Mouse (Mus musculus) MEL (cell line): Measurements from ENCODE around the gene Stum. TPM values are rescaled to one million over a fixed set of nuclear protein-coding genes. Genes with fewer than 3 reads are reported as not detected.

Source experiments
- DNase-seq: peaks from one replicate; pipeline ENCODE4 v3.0.0; 2011; ENCODE audit warnings: low read depth, low spot score
- H3K27ac ChIP-seq: 2 replicates; pipeline ENCODE4 v1.5.1; 2012; ENCODE audit warnings: low read depth, mild to moderate bottlenecking, control low read depth, low read length, moderate library complexity; ENCODE audit not compliant: control insufficient read depth
- H3K27me3 ChIP-seq, 2 experiments: fragments of 150-350 bp in 1 of 2; sonication (generic) in 1 of 2; 2 replicates each; pipeline ENCODE4 v1.6.1; 2012; ENCODE audit warnings: low read length in 2 of 2, mild to moderate bottlenecking in 2 of 2, improper control_type of control experiment in 1 of 2, moderate library complexity in 1 of 2; ENCODE audit not compliant: insufficient read depth in 2 of 2, control insufficient read depth in 1 of 2
- H3K36me3 ChIP-seq, 2 experiments: 2 replicates each; pipeline ENCODE4 v1.6.1; 2012 to 2014; ENCODE audit warnings: low read length in 2 of 2, improper control_type of control experiment in 1 of 2, inconsistent platforms in 1 of 2, mild to moderate bottlenecking in 1 of 2; ENCODE audit not compliant: insufficient read depth in 2 of 2, control insufficient read depth in 1 of 2
- H3K4me1 ChIP-seq, 2 experiments: fragments of 150-350 bp in 1 of 2; sonication (generic) in 1 of 2; 2 replicates each; pipeline ENCODE4 v1.6.1; 2012; ENCODE audit warnings: low read length in 2 of 2, improper control_type of control experiment in 1 of 2, mild to moderate bottlenecking in 1 of 2; ENCODE audit not compliant: insufficient read depth in 2 of 2, control insufficient read depth in 1 of 2
- H3K4me3 ChIP-seq, 2 experiments: fragments of 150-350 bp in 1 of 2; sonication (generic) in 1 of 2; 2 replicates each; pipeline ENCODE4 v1.5.1; 2012; ENCODE audit warnings: low read depth in 2 of 2, low read length in 2 of 2, mild to moderate bottlenecking in 2 of 2, moderate library complexity in 2 of 2, control low read depth in 1 of 2, improper control_type of control experiment in 1 of 2; ENCODE audit not compliant: control insufficient read depth in 1 of 2, insufficient read depth in 1 of 2
- H3K79me2 ChIP-seq: 2 replicates; pipeline ENCODE4 v1.6.1; 2012; ENCODE audit warnings: mild to moderate bottlenecking, low read length, moderate library complexity; ENCODE audit not compliant: control insufficient read depth, poor library complexity, insufficient read depth
- H3K9ac ChIP-seq: 2 replicates; pipeline ENCODE4 v1.6.1; 2012; ENCODE audit warnings: low read depth, mild to moderate bottlenecking, control low read depth, low read length, moderate library complexity; ENCODE audit not compliant: control insufficient read depth, poor library complexity, severe bottlenecking
- H3K9me3 ChIP-seq: fragments of 150-350 bp; sonication (generic); replicated peaks from 2 replicates; pipeline ENCODE4 v1.6.1; 2012; ENCODE audit warnings: mild to moderate bottlenecking, low read length, improper control_type of control experiment, moderate library complexity; ENCODE audit not compliant: insufficient read depth
- CHD2 ChIP-seq: IDR thresholded peaks from 2 replicates; pipeline ENCODE4 v1.6.1; 2011; ENCODE audit warnings: low read length, improper control_type of control experiment
- CTCF ChIP-seq, 3 experiments: IDR thresholded peaks in 2 of 3; conservative IDR thresholded peaks in 1 of 3; 2 replicates each; pipeline ENCODE4 v1.5.1; 2011 to 2012; ENCODE audit warnings: low read length in 3 of 3, low read depth in 2 of 3, mild to moderate bottlenecking in 2 of 3, improper control_type of control experiment in 1 of 3, inconsistent platforms in 1 of 3, mixed read lengths in 1 of 3, moderate library complexity in 1 of 3; ENCODE audit not compliant: control insufficient read depth in 1 of 3, insufficient read depth in 1 of 3, poor library complexity in 1 of 3, severe bottlenecking in 1 of 3
- E2F4 ChIP-seq: IDR thresholded peaks from 2 replicates; pipeline ENCODE4 v1.6.1; 2011; ENCODE audit warnings: low read depth, low read length, improper control_type of control experiment, borderline replicate concordance
- ELF1 ChIP-seq: IDR thresholded peaks from 2 replicates; pipeline ENCODE4 v1.6.1; 2014; ENCODE audit warnings: low read depth, mild to moderate bottlenecking, inconsistent platforms, low read length, improper control_type of control experiment, moderate library complexity
- ETS1 ChIP-seq: IDR thresholded peaks from 2 replicates; pipeline ENCODE4 v1.6.1; 2012; ENCODE audit warnings: low read depth, mild to moderate bottlenecking, inconsistent platforms, low read length, improper control_type of control experiment, moderate library complexity
- MAFK ChIP-seq: IDR thresholded peaks from 2 replicates; pipeline ENCODE4 v1.6.1; 2011; ENCODE audit warnings: low read depth, mild to moderate bottlenecking, low read length, improper control_type of control experiment, borderline replicate concordance
- MAX ChIP-seq: IDR thresholded peaks from 2 replicates; pipeline ENCODE4 v1.6.1; 2011; ENCODE audit warnings: low read length, improper control_type of control experiment
- MAZ ChIP-seq: IDR thresholded peaks from 2 replicates; pipeline ENCODE4 v1.6.1; 2012; ENCODE audit warnings: low read depth, mild to moderate bottlenecking, inconsistent platforms, low read length, improper control_type of control experiment
- MXI1 ChIP-seq: IDR thresholded peaks from 2 replicates; pipeline ENCODE4 v1.6.1; 2011; ENCODE audit warnings: mild to moderate bottlenecking, low read depth, low read length, improper control_type of control experiment
- NELFE ChIP-seq: IDR thresholded peaks from 2 replicates; pipeline ENCODE4 v1.6.1; 2011; ENCODE audit warnings: low read depth, low read length, improper control_type of control experiment
- POLR2A ChIP-seq, 2 experiments: IDR thresholded peaks; 2 replicates each; pipeline ENCODE4 v1.6.1; 2011 to 2012; ENCODE audit warnings: low read length in 2 of 2, mild to moderate bottlenecking in 2 of 2, control low read depth in 1 of 2, improper control_type of control experiment in 1 of 2, low read depth in 1 of 2, moderate library complexity in 1 of 2; ENCODE audit not compliant: control insufficient read depth in 1 of 2, insufficient read depth in 1 of 2, poor library complexity in 1 of 2
- POLR2AphosphoS5 ChIP-seq: IDR thresholded peaks from 2 replicates; pipeline ENCODE4 v1.6.1; 2012; ENCODE audit warnings: low read depth, borderline replicate concordance, mild to moderate bottlenecking, inconsistent platforms, low read length, moderate library complexity, mixed read lengths
- RCOR1 ChIP-seq: IDR thresholded peaks from 2 replicates; pipeline ENCODE4 v1.6.1; 2012; ENCODE audit warnings: low read depth, mild to moderate bottlenecking, inconsistent platforms, low read length, improper control_type of control experiment
- SIN3A ChIP-seq: IDR thresholded peaks from 2 replicates; pipeline ENCODE4 v1.6.1; 2012; ENCODE audit warnings: low read length, improper control_type of control experiment, inconsistent platforms
- SMC3 ChIP-seq: IDR thresholded peaks from 2 replicates; pipeline ENCODE4 v1.6.1; 2011; ENCODE audit warnings: low read depth, low read length, improper control_type of control experiment
- TBP ChIP-seq: IDR thresholded peaks from 2 replicates; pipeline ENCODE4 v1.8.0; 2011; ENCODE audit warnings: low read depth, low read length, improper control_type of control experiment
- TCF12 ChIP-seq: IDR thresholded peaks from 2 replicates; pipeline ENCODE4 v1.6.1; 2014; ENCODE audit warnings: low read depth, mild to moderate bottlenecking, inconsistent platforms, low read length, improper control_type of control experiment, moderate library complexity
- UBTF ChIP-seq: IDR thresholded peaks from 2 replicates; pipeline ENCODE4 v1.6.1; 2012; ENCODE audit warnings: low read depth, mild to moderate bottlenecking, inconsistent platforms, low read length, improper control_type of control experiment, moderate library complexity, borderline replicate concordance; ENCODE audit not compliant: insufficient read depth
- USF2 ChIP-seq, 2 experiments: IDR thresholded peaks; 2 replicates each; pipeline ENCODE4 v1.6.1; 2011 to 2012; ENCODE audit warnings: improper control_type of control experiment in 2 of 2, low read length in 2 of 2, borderline replicate concordance in 1 of 2, inconsistent platforms in 1 of 2, low read depth in 1 of 2, mild to moderate bottlenecking in 1 of 2; ENCODE audit not compliant: insufficient read depth in 1 of 2
- ZC3H11A ChIP-seq: IDR thresholded peaks from 2 replicates; pipeline ENCODE4 v1.6.1; 2012; ENCODE audit warnings: low read depth, mild to moderate bottlenecking, inconsistent platforms, low read length, improper control_type of control experiment
- ZKSCAN1 ChIP-seq: IDR thresholded peaks from 2 replicates; pipeline ENCODE4 v1.6.1; 2012; ENCODE audit warnings: low read depth, mild to moderate bottlenecking, inconsistent platforms, low read length, improper control_type of control experiment, moderate library complexity
- ZMIZ1 ChIP-seq: IDR thresholded peaks from 2 replicates; pipeline ENCODE4 v1.6.1; 2012; ENCODE audit warnings: low read depth, mild to moderate bottlenecking, inconsistent platforms, low read length, improper control_type of control experiment, moderate library complexity
- polyA plus RNA-seq, 2 experiments: library from polyadenylated mRNA; stranded (reverse) in 1 of 2; unstranded in 1 of 2; fragments of >175 nt in 1 of 2; fragments of >200 nt in 1 of 2; gene quantifications; 2 replicates each; pipeline versions ENCODE4 v1.2.1 to v1.2.4; 2012; ENCODE audit warnings: low replicate concordance in 2 of 2, low read depth in 1 of 2; ENCODE audit not compliant: insufficient read length in 2 of 2, insufficient read depth in 1 of 2, missing spikeins in 1 of 2
- total RNA-seq: library from RNA; depleted of rRNA; stranded (reverse); fragments of 300-350 nt; gene quantifications from 2 replicates; pipeline ENCODE4 v1.2.3, GENCODE M21; 2012

Gene Stum
- total and polyA plus RNA-seq, 3 experiments, result not detected

GRCm38 (mm10) chr1:180492777-180493176, 9.5 kb upstream of the Stum start:
- Histone ChIP-seq H3K4me1 (no peaks in the 10 kb centered on the region), H3K79me2 (no peaks in the 10 kb centered on the region), H3K9ac (no peak overlapping the region), H3K27me3 (peaks cover 3 to 14% of the 10 kb centered on the region in 2 experiments), H3K4me3 (no peak overlapping the region), H3K27ac (no peak overlapping the region), H3K36me3 (no peaks in the 10 kb centered on the region), H3K9me3 (no peaks in the 10 kb centered on the region)
- DNase-seq, result no peak
- TF ChIP-seq ELF1, result no peak
- no peak for TF ChIP-seq USF2 (IDR thresholded peaks at IDR 0.05; ENCODE audit: borderline replicate concordance in 1 of 2, insufficient read depth in 1 of 2, low read depth in 1 of 2, low read length in 2 of 2)
- no peak for TF ChIP-seq POLR2A (IDR thresholded peaks at IDR 0.05; ENCODE audit: control insufficient read depth in 1 of 2, insufficient read depth in 1 of 2, low read depth in 1 of 2, low read length in 2 of 2, poor library complexity in 1 of 2)
- TF ChIP-seq ETS1, result no peak
- no peak for TF ChIP-seq NELFE
- TF ChIP-seq SMC3, result no peak
- TF ChIP-seq ZKSCAN1, result no peak
- TF ChIP-seq POLR2AphosphoS5, result no peak
- TF ChIP-seq CTCF (IDR thresholded peaks at IDR 0.05 in 2 of 3, conservative IDR thresholded peaks at IDR 0.05 in 1 of 3; ENCODE audit: control insufficient read depth in 1 of 3, insufficient read depth in 1 of 3, low read depth in 2 of 3, low read length in 3 of 3, poor library complexity in 1 of 3, severe bottlenecking in 1 of 3), result no peak
- TF ChIP-seq TBP, result no peak
- no peak for TF ChIP-seq MAX
- no peak for TF ChIP-seq CHD2
- no peak for TF ChIP-seq TCF12
- no peak for TF ChIP-seq RCOR1
- no peak for TF ChIP-seq ZMIZ1
- TF ChIP-seq UBTF, result no peak
- no peak for TF ChIP-seq SIN3A
- TF ChIP-seq E2F4, result no peak
- TF ChIP-seq ZC3H11A, result no peak
- TF ChIP-seq MAZ, result no peak

- DNase-seq, result no peak
- Histone ChIP-seq H3K27me3 (peaks cover 0 to 2% of the 10 kb centered on the region in 2 experiments; a peak in 2 of 4 replicates), H3K4me1 (no peaks in the 10 kb centered on the region), H3K9ac (no peak overlapping the region), H3K9me3 (no peaks in the 10 kb centered on the region), H3K27ac (no peak overlapping the region), H3K36me3 (peaks cover 0 to 3% of the 10 kb centered on the region in 2 experiments; a peak in 1 of 4 replicates), H3K79me2 (no peaks in the 10 kb centered on the region), H3K4me3 (no peak overlapping the region)
- no peak for TF ChIP-seq MXI1
- TF ChIP-seq MAFK, result no peak
- TF ChIP-seq E2F4, result no peak
- no peak for TF ChIP-seq NELFE
- TF ChIP-seq USF2 (IDR thresholded peaks at IDR 0.05; ENCODE audit: borderline replicate concordance in 1 of 2, insufficient read depth in 1 of 2, low read depth in 1 of 2, low read length in 2 of 2), result no peak
- no peak for TF ChIP-seq MAZ
Observed at GRCm38 (mm10) chr1:180485346-180485745, 2.0 kb upstream of the Stum start.
